Mouse (Mus musculus): ENCODE data around the gene Neurl2.

DNA sequence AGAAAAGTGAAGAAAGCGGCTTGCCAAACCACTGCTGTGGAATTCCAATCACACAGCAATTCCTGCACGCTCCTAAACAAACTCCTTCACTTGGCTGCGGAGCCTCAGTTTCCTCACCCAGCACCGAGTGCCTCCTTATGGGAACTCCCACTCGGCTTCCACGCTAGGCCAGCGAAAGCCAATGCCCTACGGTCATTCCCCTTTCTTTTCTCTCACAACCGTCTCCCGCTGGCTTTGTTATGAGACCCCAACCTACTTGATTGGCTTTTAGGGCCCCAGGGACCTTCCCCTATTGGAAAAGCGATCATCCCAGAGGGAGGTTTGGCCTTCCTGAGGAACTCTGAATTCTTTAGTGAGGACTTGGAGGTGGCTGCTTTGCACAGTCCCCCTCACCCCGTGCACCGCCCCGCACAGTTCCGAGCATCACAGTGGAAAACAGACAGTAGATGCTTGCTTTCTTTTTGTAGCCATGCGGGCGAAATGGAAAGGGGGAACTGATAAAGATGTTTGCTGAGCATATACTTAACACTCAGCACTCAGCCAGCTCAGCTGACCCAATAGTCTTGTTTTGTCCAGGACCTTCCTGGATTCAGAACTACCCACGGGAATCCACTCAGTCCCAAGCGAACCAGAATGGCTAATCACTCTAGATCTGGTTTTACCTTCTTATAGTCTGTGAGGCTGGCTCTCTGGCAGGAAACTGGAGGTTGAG lies 24.7 kb upstream of the Neurl2 start:
- TF ChIP-seq POLR2A (IDR thresholded peaks at IDR 0.05; ENCODE audit: control insufficient read depth, extremely low read depth, insufficient read depth, low read length, poor library complexity), result no peak
- no peak for TF ChIP-seq CTCF (IDR thresholded peaks at IDR 0.05; ENCODE audit: borderline replicate concordance, control insufficient read depth, extremely low read depth, insufficient read depth, low read length, poor library complexity)
